Mouse (Mus musculus): ENCODE data around the gene Nosip. TPM values are rescaled to one million over a fixed set of nuclear protein-coding genes. Genes with fewer than 3 reads are reported as not detected.

Gene Nosip
- polyA plus RNA-seq, 1 experiment: 68.2 TPM

DNA sequence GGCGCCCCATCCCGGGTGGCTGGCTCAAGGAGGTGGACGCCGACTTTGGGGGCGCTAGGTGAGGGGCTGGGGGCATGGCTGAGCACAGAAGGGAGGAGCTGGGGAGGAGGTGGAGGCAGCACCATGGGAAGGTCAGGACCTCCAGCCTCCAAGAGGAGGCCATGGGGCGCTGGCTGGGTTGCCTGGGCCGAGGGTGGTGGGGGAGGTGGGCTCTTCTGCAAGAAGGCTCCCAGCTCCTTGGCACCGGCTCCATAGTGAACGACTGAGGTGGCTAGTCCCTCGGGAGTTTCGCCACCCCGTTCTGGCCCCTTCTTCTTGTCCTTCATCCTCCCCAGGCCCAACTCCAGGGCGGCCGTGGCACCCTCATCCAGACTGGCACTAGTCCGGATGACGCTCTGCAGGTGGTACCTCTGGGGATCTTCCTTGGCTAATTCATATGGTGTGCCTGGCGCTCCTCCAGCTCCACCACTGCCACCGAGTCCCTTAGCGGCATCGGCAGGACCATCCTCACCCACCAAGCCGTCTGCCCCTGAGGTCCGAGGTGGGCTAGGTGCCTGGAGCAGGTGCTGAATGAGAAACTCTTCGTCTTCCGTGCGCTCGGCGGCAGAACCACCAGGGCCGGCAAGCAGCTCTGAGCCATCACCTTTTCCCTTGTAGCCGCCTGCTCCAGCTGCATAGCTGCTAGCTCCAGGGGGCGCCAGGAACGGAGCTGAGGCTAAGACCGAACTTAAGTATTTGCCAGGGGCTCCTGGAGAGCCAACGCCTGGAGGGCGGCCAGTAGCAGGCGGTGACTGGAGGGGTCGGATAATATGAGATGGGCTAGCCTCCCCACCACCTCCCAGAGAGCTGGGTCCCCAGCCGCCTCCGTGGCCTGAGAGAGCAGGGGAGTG, 14.0 kb upstream of the Nosip start:
- Histone ChIP-seq H3K4me1 (ENCODE audit: control insufficient read depth, insufficient read depth, low read length) (peaks cover 4% of the 10 kb centered on the region), H3K27ac (ENCODE audit: insufficient read depth, low read depth, low read length) (no peak overlapping the region), H3K4me3 (ENCODE audit: insufficient read depth, low read length) (no peak overlapping the region)
- no peak for TF ChIP-seq POLR2A (IDR thresholded peaks at IDR 0.05; ENCODE audit: borderline replicate concordance, low read depth, low read length)
- no peak for TF ChIP-seq CTCF (IDR thresholded peaks at IDR 0.05; ENCODE audit: low read depth, low read length)

DNA sequence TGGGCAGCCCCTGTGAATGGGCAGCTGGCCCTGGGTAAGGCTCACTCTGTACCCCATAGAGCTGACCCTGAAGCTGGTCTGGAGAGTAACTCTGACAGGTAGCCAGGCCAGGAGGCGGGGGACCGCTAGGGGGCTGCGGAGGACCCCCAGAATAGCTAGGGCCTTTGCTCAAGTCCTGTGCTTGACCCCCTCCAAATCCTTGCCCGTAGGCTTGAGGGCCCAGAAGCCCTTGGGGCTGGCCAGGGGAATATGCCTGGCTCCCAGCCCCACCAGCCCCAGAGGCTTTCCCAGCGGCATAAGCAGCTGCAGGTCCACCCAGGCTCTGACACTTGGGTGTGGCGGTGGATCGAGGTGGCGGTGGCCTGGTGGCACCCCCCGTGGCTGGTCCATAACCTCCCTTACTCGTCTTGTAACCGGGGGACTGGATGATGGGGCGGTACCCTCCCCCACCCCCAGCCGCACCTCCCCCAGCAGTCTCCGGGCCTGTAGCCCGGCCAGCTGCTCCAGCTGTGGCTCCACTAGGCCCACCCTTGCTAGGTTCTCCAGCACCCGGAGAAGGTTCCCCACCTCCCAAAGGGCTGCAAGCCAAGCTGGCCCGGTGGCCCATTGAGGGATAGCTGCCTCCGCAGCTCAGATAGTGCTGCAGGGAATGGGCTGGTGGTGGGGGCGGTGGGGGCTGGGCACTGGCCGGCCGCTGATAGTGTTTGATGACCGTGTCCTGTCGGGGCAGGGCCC, 13.1 kb upstream of the Nosip start:
- H3K4me1 ChIP-seq (ENCODE audit: control insufficient read depth, insufficient read depth, low read length): peaks cover 4% of the 10 kb centered on the region
- no peak overlapping the region for H3K27ac ChIP-seq (ENCODE audit: insufficient read depth, low read depth, low read length)
- no peak for TF ChIP-seq CTCF (IDR thresholded peaks at IDR 0.05; ENCODE audit: low read depth, low read length)
- TF ChIP-seq POLR2A (IDR thresholded peaks at IDR 0.05; ENCODE audit: borderline replicate concordance, low read depth, low read length): no peak
- no peak overlapping the region for H3K4me3 ChIP-seq (ENCODE audit: insufficient read depth, low read length)

DNA sequence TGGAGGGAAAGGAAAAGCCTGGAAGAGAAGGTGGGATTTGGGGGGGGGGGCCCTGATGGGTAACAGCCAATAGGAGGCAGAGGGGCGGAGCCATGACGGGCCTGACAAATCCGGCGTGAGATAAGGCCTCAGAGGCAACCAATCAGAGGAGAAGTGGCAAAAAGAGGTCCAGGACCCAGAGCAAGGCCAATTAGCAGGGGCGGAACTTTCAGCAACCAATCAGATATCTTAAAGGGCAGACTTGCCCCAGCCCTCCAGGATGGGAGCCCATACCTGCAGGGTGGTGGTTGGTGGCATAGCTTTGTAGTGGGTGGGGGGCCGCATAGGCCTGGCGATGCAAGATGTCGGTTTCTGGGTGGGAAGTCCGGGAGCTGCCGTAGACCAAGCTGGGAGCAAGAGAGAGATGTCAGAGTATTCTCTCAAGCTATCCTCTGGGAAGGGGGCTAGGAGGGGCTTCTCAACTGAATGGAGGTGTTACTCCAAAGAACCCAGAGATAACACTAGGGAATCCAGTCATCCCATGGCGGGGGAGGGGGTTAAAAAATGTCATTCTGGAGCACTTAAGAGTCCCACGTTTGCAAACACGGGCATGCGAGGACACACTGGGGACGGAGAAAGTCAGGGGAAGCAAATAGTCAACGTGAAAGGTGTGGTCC, 11.2 kb upstream of the Nosip start:
- TF ChIP-seq CTCF (IDR thresholded peaks at IDR 0.05; ENCODE audit: low read depth, low read length) (no peak), POLR2A (IDR thresholded peaks at IDR 0.05; ENCODE audit: borderline replicate concordance, low read depth, low read length) (no peak)
- peaks cover 4% of the 10 kb centered on the region for H3K4me1 ChIP-seq (ENCODE audit: control insufficient read depth, insufficient read depth, low read length)
- H3K4me3 ChIP-seq (ENCODE audit: insufficient read depth, low read length): peak overlapping the region; percentile 94
- H3K27ac ChIP-seq (ENCODE audit: insufficient read depth, low read depth, low read length): 0 out of 2 replicates have a peak overlapping the region, but pooled peaks have one; percentile 98

DNA sequence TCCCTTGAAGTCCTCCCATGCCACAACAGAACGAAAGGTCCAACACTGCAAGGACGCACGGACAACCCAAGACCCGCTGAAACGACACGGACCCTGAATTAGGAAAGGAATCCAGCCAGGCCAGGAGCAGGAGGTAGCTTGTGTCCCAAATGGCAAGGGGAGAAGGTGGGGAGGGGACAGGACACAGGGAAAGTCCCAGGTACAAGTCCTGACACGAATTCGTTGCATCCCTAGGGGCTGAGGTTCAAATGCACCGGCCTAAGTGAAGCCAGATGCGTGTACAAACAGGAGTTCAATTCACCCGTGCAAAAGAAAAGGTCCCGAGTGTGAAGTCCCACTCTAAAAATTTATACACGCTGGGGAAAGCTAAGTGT, 10.6 kb upstream of the Nosip start:
- Histone ChIP-seq H3K4me1 (ENCODE audit: control insufficient read depth, insufficient read depth, low read length) (peaks cover 4% of the 10 kb centered on the region), H3K4me3 (ENCODE audit: insufficient read depth, low read length) (peak overlapping the region; percentile 94), H3K27ac (ENCODE audit: insufficient read depth, low read depth, low read length) (peak overlapping the region; percentile 98; the same call in 1 of the 2 replicates)
- TF ChIP-seq CTCF (IDR thresholded peaks at IDR 0.05; ENCODE audit: low read depth, low read length) (no peak), POLR2A (IDR thresholded peaks at IDR 0.05; ENCODE audit: borderline replicate concordance, low read depth, low read length) (no peak)

DNA sequence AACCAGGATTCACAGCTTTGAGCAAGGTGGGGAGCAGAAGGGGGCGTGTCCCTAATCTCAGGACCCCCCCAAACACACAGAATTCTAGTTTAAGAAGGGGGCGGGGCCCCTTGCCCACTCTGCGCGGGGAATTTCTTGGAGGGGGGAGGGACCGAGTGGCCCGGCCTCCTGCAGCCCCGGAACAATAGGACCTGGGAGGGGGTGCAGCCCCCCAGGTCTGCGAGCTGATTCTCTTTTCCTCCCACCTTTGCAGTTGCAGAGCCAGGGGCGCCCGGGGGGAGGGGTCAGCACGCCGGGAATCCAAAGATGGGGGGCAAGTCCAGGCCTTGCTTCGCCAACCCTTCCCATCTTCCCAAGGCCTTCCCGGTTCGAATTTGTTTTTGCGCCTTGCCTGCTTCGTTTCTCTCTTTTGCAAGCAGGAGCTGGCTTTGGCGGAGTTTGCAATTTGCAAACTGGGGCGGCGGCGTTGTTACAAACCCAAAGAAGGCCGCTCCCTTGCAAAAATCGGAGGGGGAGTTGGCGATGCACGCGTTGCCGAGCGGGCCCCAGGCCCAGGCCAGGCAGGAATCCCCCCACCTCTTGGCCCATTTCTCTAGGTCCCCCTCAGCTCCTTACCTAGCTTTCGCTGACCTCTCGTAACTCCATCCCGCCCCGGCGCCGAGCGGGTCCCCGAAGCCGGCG, 9.9 kb upstream of the Nosip start:
- TF ChIP-seq POLR2A (IDR thresholded peaks at IDR 0.05; ENCODE audit: borderline replicate concordance, low read depth, low read length) (no peak), CTCF (IDR thresholded peaks at IDR 0.05; ENCODE audit: low read depth, low read length) (no peak)
- peak overlapping the region; percentile 98 for H3K27ac ChIP-seq (ENCODE audit: insufficient read depth, low read depth, low read length)
- H3K4me1 ChIP-seq (ENCODE audit: control insufficient read depth, insufficient read depth, low read length): peaks cover 4% of the 10 kb centered on the region
- H3K4me3 ChIP-seq (ENCODE audit: insufficient read depth, low read length): peak overlapping the region; percentile 94

DNA sequence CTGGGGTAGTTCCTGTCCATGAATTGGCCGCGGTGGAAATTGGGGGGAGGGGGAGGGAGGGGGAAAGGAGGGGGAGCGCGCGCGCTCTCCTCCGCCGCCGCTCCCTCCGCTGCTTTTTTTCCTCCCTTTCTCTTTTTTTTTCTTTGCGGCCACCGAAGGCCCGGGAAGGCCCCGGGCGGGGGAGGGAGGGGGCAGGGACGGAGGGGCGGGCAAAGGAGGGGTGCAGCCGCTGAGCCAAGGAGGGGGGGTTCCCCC, 9.4 kb upstream of the Nosip start, which contains the start of gene Prr12:
TSS of gene Prr12 (minus strand) at position 20 of the 255 bp plus-strand sequence.
- TF ChIP-seq POLR2A (IDR thresholded peaks at IDR 0.05; ENCODE audit: borderline replicate concordance, low read depth, low read length): no peak
- no peak for TF ChIP-seq CTCF (IDR thresholded peaks at IDR 0.05; ENCODE audit: low read depth, low read length)
- H3K4me1 ChIP-seq (ENCODE audit: control insufficient read depth, insufficient read depth, low read length): peaks cover 4% of the 10 kb centered on the region

DNA sequence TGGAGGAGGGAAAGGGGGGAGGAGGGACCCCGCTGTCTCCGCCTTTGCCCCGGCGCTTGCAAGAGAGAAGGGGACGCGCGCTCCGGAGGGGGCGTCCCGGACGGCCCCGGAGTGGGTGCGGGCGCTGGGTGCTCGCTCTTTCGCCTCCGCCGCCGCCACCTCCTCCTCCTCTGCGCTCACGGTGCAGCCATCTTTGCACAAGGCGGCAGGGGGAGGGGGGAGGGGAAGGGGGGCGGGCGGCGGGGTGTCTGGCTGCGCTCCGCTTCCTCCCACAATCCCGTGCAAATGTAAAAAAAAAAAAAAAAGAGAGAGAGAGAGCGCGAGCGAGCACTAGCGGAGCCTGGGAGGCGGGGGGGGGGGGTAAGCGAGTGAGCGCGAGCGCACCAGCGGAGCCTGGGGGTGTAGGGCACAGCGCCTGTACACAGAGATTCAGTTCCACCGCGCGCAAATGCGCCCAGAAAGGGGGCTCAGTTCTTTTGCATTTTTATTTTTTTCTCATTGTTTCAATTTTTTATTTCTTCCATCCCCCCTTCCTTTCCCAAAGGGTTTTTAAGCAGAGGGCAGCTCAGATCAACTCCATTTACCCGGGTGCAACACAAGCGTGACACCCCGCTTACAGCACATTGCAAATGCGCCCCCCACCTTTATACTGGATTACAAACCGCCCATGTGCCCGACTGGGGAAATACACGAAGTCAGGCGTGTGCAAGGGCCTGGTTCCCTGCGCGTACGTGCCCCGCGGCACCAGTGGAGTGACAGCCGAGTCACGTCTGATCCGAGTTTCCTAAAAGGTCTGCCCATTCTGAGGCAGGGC, 8.9 kb upstream of the Nosip start:
- Histone ChIP-seq H3K4me3 (ENCODE audit: insufficient read depth, low read length) (peak overlapping the region; percentile 94), H3K27ac (ENCODE audit: insufficient read depth, low read depth, low read length) (peak overlapping the region; percentile 98), H3K4me1 (ENCODE audit: control insufficient read depth, insufficient read depth, low read length) (peaks cover 4% of the 10 kb centered on the region)
- TF ChIP-seq POLR2A (IDR thresholded peaks at IDR 0.05; ENCODE audit: borderline replicate concordance, low read depth, low read length): no peak
- no peak for TF ChIP-seq CTCF (IDR thresholded peaks at IDR 0.05; ENCODE audit: low read depth, low read length)

More for the DNA sequence above, 9.4 kb upstream of the Nosip start, which contains the start of gene Prr12:
- H3K4me3 ChIP-seq (ENCODE audit: insufficient read depth, low read length): peak within 1 kb of the TSS; percentile 94
- peak within 1 kb of the TSS; percentile 98 for H3K27ac ChIP-seq (ENCODE audit: insufficient read depth, low read depth, low read length)

DNA sequence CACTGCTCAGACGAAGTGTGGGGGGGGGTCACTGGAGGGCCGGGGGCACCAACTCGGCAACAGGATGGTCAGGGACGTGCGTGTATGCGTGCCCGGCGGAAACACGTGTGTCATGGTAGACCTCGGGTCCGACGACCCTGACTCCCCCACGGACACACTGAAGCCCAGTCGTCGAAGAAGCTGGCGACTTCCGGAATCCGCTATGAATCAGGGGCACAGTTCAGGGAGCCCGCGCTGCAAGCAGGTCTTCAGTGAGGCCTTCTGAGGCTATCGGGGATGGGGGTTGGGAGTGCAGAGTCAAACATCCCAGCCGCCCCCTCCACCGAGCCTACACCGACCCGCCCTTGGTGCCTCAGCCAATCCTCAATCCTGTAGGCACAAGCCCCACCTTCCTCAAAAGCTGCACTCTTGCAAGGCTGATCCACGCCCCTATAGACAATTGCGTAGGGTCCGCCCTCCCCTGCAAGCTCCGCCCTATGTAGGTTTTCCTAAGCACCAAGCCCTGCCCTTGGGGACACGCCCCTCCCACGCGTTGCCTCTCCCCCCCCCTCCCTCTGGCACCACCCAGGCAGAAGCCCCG, 8.2 kb upstream of the Nosip start:
- Histone ChIP-seq H3K4me3 (ENCODE audit: insufficient read depth, low read length) (peak overlapping the region; percentile 68), H3K27ac (ENCODE audit: insufficient read depth, low read depth, low read length) (peak overlapping the region; percentile 95), H3K4me1 (ENCODE audit: control insufficient read depth, insufficient read depth, low read length) (peaks cover 4% of the 10 kb centered on the region)
- TF ChIP-seq POLR2A (IDR thresholded peaks at IDR 0.05; ENCODE audit: borderline replicate concordance, low read depth, low read length): 0 out of 2 replicates have a peak, but pooled peaks have one; percentile 64
- TF ChIP-seq CTCF (IDR thresholded peaks at IDR 0.05; ENCODE audit: low read depth, low read length): no peak
